Mouse (Mus musculus): ENCODE measurements around the gene Pced1b.
"Not testable (repeated sequence)": the region's sequence is repeated elsewhere in the genome, so short reads cannot be mapped to it uniquely, and the experiment has no call there.

Pced1b gene

GRCm38 (mm10) chr15:97246911-97247790, at the start of gene Pced1b, which contains the start of gene Amigo2:
TSS of gene Pced1b (plus strand) at chr15:97247107.
TSS of gene Amigo2 (minus strand) at chr15:97247287.
- DNase-seq (ENCODE audit: low spot score in 2 of 2), result peak; percentile 65 to 73

GRCm38 (mm10) chr15:97204889-97205288, 42.0 kb upstream of the Pced1b start:
- no peak for DNase-seq (ENCODE audit: low spot score in 2 of 2)

- DNase-seq (ENCODE audit: low spot score in 2 of 2), result no peak
Observed at GRCm38 (mm10) chr15:97205776-97206175, 41.1 kb upstream of the Pced1b start.

DNA sequence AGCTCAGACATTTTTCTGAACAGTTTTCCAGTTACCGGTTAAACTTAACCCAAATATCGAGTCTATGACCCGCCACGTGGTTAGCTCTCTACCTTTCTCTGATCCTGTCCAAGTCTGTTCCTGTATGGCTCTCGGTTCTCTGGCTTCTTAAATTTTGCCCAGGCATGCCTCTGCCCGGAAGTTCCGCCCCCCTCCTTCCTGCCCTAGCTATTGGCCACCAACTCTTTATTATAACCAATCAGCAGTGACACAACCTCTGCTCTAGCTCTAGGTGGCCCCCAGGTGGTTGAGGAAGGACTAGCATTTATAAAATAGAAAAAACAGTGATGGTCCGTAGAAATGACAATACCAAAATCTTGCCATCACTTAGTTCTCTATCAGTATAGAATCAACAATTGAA, 40.4 kb upstream of the Pced1b start:
- DNase-seq (ENCODE audit: low spot score in 2 of 2), result no peak

- not testable (repeated sequence) for DNase-seq (ENCODE audit: low spot score in 2 of 2)
Observed at GRCm38 (mm10) chr15:97209754-97210153, 37.2 kb upstream of the Pced1b start.

DNA sequence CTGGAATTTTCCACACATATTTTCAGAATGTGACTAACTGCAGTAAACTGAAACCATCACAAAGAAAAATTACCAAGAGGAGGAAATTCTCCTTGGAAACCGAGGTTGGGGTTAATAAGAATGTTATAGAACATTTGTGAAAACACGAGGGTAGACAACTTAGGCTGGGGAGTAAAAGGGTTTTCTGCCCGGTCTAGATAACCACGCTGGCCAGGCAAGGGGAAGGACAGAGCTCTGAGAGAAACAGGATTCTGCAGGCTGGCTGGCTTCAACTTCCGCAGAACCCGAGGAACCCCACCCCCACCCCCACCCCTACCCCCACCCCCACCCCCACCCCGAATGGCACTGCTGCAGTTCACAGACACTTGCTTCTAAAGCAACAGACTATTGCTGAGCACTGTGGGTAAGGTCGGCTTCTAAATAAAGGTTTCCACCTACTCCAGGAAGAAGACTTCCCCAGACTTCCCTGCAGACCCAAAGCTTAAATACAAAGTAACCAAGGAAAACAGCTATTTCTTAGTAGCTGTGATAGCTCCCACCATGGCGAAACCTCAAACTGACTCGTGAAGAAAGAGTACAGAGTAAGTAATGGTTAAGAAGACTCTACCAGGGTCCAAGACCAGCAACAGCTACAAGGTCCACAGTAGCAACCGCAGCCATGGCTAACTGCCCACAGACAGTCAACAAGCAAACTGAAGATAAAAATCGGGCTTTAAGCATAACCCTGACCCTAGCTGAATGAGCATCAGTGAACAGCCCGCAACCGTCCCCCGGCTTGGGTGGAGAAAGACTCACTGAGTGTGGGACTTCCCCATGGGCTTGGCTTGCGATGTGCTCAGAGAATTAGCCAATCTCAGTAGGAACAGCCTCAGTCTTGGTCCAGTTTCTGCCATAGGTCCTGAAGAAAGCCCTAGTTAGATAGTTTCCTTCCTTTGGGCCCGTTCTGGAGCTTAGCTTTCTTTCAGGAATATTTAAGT, 34.1 kb upstream of the Pced1b start:
- DNase-seq (ENCODE audit: low spot score in 2 of 2), result no peak

DNA sequence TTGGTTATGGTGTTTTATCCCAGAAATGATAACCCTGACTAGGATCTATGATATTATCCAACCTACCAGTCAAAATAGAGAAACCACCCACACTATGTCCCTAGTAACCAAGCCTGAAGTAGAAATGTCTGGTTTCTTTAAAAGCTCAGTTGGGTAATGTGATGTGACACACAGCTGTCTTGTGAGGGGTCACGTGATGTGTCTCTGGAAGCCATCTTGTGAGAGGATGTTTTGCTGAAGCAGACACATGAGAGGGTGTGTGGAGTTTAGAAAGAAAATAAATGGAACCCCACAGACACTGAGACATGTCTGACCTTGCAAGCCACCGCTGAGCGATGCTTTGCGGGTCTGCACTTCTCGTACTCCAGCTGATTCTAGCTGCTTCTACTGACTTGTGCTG, 30.1 kb upstream of the Pced1b start:
- no peak for DNase-seq (ENCODE audit: low spot score in 2 of 2)

DNA sequence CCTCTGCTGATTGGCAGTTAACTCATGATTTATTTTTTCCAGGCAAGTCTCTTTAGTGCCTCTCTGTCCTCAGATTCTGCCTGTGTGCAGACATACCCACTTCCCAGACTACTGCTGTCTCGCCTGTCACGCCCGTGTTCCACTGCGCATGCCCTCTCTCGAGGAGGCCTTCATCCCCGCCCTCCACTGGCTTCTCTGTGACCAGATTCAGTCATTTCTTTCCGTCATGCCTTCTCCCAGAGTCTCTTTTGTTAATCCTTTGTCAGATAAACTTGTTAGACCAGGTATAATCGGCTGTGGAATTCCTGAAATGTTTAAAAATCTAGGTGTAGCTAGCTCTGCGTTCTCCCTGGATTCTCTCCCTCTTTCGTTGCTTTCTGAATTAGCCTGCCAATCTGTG, 23.5 kb upstream of the Pced1b start:
- DNase-seq (ENCODE audit: low spot score in 2 of 2), result no peak

DNA sequence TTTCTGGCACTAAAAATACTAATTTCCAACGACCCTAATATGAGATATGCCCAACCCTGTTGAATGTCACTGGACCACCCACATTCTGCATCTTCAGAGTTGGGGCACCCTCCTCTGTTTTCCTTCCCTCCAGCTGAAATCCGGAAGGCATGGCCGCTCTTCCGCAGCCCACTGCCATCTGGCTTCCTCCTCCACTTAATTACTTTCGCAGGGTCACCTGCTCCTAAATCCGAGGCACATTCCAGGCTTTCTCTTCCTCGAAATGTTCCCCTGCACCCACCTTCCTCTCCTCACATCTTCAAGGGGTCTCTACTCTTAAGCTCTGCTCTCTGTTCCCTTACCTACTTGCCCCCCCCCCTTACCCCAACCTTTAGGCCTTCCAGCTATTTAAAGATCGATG, 22.9 kb upstream of the Pced1b start:
- no peak for DNase-seq (ENCODE audit: low spot score in 2 of 2)

DNA sequence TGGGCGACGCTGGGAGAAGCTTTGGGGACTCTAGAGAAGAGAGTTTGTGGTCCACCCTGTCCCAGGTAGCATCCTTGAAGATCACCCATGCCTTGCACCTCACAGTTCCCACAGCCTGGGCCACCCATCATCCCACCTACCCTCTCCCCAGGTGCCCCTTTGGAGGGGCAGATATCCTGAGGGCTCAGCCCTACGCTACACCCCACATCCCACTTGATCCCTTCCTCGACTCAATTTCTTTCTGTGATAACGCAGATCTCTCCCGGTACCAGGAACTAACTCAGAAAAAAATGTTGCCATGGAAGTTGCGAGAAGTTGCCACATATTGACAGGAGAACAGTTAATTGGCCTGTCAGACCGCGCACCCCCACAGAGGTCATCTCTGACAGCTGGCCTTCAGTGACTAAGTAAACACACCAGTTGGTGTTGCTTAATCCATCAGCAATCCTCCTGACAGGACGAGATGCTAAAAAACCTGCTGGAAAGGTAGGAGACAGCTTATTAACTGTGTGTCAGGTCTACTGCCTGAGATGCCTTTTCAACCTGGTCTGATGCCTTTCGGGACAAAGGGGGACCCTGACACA, 17.3 kb upstream of the Pced1b start:
- DNase-seq (ENCODE audit: low spot score in 2 of 2), result no peak

GRCm38 (mm10) chr15:97234076-97234475, 12.8 kb upstream of the Pced1b start:
- DNase-seq (ENCODE audit: low spot score in 2 of 2), result no peak

DNA sequence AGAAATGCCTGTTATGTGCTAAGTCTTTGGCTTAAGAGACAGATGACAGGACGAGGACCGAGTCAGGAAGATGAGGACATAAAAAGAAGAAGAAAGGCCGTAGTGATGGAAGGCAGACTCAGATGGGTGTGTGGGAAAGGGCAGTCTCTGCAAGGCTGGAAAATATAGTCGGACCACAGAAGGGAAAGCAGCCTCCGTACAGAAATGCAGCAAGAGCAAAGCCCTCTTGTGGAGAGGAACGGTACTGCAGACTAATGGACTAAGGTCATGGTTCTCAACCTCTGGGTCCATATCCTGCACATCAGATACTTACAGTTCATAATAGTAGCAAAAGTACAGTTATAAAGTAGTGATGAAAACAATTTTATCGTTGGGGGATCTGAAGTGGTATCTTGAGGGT, 11.7 kb upstream of the Pced1b start:
- DNase-seq (ENCODE audit: low spot score in 2 of 2), result no peak

GRCm38 (mm10) chr15:97236943-97237342, 10.0 kb upstream of the Pced1b start:
- no peak for DNase-seq (ENCODE audit: low spot score in 2 of 2)

DNA sequence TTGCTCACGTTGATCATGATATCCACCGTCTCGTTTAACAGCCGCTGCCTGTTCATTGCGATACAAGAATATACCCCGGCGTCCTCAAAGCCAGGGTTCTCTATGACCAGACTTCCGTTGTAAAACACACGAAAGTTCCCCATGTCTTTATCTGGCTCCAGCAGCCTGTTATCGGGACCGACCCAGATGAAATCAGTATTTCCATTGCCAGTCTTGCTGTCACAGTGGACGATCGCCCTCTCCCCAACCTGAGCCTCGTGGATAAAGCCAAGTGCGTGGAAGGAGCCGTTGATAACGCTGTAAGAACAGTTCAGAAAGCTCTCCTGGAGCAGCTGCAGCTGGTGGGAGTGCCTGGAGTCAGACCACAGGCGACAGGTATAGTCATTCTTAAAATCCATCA, 1.5 kb upstream of the Pced1b start:
- no peak for DNase-seq (ENCODE audit: low spot score in 2 of 2)

DNA sequence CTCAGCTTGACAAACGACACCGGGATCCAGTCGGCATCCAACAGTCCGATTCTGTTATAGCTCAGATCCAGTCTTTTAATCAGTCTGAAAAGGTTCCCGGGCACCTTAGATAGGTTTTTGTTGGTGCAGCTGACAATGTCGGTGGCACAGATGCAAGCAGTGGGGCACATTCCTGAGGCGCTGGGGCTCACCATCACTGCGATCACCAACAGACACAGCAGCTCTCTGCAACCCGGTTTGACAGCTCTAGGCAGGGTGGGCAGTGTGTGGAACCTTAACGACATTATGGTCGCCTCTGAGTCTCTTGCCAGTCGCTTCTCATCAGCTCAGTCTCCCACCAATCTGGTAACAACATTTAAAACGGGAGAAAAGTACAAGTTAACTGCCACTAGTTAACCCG, 651 bp upstream of the Pced1b start:
- DNase-seq (ENCODE audit: low spot score in 2 of 2), result no peak

- DNase-seq (ENCODE audit: low spot score in 2 of 2), result no peak
Observed at GRCm38 (mm10) chr15:97247791-97248161, 869 bp downstream of the Pced1b start.

DNA sequence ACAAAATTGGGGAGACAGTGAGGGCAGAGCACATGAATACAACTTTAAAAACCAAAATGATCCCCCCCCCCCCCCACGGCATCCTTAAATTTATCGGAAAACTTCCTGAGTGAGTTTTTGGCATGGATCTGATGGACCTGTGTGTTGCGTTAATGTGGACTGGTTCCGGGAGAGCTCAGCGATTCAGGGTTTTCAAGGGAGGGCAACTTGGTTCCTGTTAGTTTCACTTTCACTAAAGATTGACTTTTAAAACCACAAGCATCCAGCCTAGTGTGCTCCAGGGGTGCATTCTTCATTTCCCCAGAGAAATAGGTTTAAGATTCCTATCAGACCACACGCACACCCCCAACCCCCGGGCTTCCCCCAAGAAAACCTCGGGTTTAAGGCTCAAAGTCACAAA, 1.4 kb downstream of the Pced1b start:
- DNase-seq (ENCODE audit: low spot score in 2 of 2), result no peak

DNA sequence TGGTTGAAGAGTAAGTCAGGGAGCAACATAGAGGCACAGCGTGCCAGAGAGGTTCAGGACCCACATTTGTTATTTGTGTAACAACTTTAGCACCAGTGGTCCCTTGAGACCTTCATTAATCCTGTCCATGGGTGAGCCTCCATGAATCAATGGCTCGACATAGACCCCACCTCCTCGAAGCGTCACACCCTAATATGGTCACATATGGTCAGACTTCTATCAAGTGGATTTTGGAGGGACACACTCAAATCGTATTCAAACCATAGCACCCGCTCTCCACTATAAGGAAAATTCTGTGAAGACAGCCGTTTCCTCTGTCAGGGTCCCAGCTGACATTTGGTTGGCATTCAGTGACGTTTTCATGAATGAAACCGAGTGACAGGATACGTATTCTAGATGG, 2.4 kb downstream of the Pced1b start:
- DNase-seq (ENCODE audit: low spot score in 2 of 2), result no peak

DNA sequence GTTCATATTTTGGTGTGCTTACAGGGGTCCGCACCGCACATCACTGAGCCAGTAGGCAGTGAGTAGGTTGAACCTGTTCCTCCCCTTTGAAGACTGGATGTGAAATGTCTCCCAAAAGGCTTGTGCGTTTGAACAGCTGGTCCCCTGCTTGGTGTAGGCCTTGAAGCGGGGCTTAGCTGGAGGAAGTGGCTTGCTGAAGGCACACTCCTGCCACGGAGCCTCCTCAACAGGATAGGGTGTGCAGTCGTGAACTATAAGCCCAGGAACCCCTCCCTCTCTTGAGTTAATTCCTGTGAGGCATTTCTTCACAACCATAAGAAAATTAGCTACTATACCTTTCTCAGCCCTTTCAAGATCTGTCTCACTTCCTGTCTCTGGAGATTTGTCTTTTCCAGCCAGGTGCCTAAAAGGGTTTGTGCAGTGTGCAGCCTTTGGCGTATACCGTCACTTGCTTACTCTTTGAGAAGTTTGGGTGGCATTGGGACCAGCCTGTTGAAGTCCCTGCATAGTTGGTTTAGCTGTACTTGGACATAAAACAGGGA, 5.7 kb downstream of the Pced1b start:
- DNase-seq (ENCODE audit: low spot score in 2 of 2), result no peak

DNA sequence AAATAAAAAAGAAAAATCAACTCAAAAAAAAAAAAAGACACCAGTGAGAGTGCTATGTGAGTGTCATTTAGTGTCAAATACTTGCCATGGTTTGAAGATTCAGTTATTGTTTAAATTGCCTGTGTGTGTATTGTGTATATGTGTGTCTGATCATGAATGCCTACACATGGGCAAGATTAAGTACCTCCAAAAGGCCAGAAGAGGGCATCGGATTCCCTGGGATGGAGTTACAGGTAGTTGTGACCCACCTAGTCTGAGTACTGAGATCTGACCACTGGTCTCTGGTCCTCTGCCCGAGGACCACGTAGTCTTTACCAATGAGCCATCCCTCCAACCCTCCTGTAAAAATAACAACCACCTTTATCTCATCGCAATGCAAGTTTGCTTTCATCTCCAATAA, 7.5 kb downstream of the Pced1b start:
- DNase-seq (ENCODE audit: low spot score in 2 of 2), result no peak

DNA sequence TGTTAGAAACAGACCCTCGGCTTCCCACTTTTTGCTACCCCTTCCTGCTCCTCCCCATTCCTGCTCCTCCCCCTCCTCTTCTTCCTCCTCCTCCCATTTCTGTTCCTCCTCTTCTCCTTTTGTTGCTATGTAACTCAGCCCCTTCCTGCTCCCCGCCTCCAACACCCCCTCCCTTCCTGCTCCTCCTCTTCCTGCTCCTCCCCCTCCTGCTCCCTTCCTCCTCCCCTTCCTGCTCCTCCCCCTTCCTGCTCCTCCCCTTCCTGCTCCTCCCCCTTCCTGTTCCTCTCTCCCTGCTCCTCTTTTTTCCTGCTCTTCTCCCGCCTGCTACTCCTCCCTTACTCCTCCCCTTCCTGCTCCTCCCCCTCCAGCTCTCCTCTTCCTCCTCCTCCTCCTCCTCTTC, 8.9 kb downstream of the Pced1b start:
- DNase-seq (ENCODE audit: low spot score in 2 of 2), result no peak

- no peak for DNase-seq (ENCODE audit: low spot score in 2 of 2)
Observed at GRCm38 (mm10) chr15:97256411-97256810, 9.5 kb downstream of the Pced1b start.

Measured in urinary bladder, postnatal 4 days (tissue).